Comparison of ENCODE assay signal across 8 mouse cellular contexts in genomic region chr17:48409380-48410298, GRCm38 (mm10). TPM values are rescaled to one million over a fixed set of nuclear protein-coding genes. Genes with fewer than 3 reads are reported as not detected.
A peak's percentile ranks its signal among the peaks of the same experiment; 100 is the strongest.
DNase-seq lines count a peak whose midpoint lies in the region; ATAC-seq and TF ChIP-seq lines count a peak whose summit lies in the region.

Gene Nfya (minus strand): TSS chr17:48409906.
Gene Oard1 (plus strand): TSS chr17:48410014.

- no peak for TF ChIP-seq CTCF in gastrocnemius, adult 2 months (IDR thresholded peaks at IDR 0.05)
- no peak for TF ChIP-seq CTCF in hindbrain, postnatal 0 days (IDR thresholded peaks at IDR 0.05; ENCODE audit: low read depth)
- TF ChIP-seq CTCF in left cerebral cortex, adult 2 months (IDR thresholded peaks at IDR 0.05) = no peak

- no peaks in the 10 kb centered on the region for H3K27me3 ChIP-seq in hindbrain, postnatal 0 days (ENCODE audit: insufficient read depth, low read length)

- 0 out of 2 replicates have a peak, but pooled peaks cover 20% of the 10 kb centered on the region for H3K4me1 ChIP-seq in hindbrain, postnatal 0 days (ENCODE audit: insufficient read depth, low read length)

- ATAC-seq in common myeloid progenitor, adult 5-6 weeks (replicated peaks; ENCODE audit: low read depth, poor library complexity, severe bottlenecking) = peak; percentile 73
- ATAC-seq in hindbrain, postnatal 0 days = peak; percentile 96
- ATAC-seq in megakaryocyte, adult 5-6 weeks (ENCODE audit: poor library complexity, severe bottlenecking) = peak; percentile 74

- DNase-seq in ZHBTc4 (ENCODE audit: low read depth, low spot score) = peak; percentile 100
- DNase-seq in gastrocnemius, adult 2 months = peak; percentile 100
- DNase-seq in hindbrain, postnatal 0 days (ENCODE audit: low spot score) = peak; percentile 100
- DNase-seq in left cerebral cortex, adult 2 months (ENCODE audit: extremely low spot score in 1 of 2, low spot score in 2 of 2) = peak; percentile 100
- peak; percentile 99 to 100 for DNase-seq in right cerebral cortex, adult 2 months (ENCODE audit: low spot score in 2 of 2)
- peak; percentile 100 for DNase-seq in urinary bladder, postnatal 14 days (ENCODE audit: low spot score)

- H3K9ac ChIP-seq in hindbrain, postnatal 0 days (replicated peaks; ENCODE audit: low read length) = peak within 1 kb of the TSS; percentile 93

- H3K27ac ChIP-seq in gastrocnemius, adult 2 months = peak within 1 kb of the TSS; percentile 98
- peak within 1 kb of the TSS; percentile 98 for H3K27ac ChIP-seq in hindbrain, postnatal 0 days
- peak within 1 kb of the TSS; percentile 99 for H3K27ac ChIP-seq in left cerebral cortex, adult 2 months

- H3K4me2 ChIP-seq in hindbrain, postnatal 0 days (ENCODE audit: low read depth, low read length) = peak within 1 kb of the TSS; percentile 78

- intact Hi-C loops in gastrocnemius, adult 2 months (cut with DNase I) = no loop called here
- intact Hi-C loops in left cerebral cortex, adult 2 months (cut with DNase I) = loop anchor here (2.0 to 10.0 kb wide), 4 partner anchors 73 to 1485 kb away; no protein-coding TSS in a partner anchor

- H3K4me3 ChIP-seq in gastrocnemius, adult 2 months = peak within 1 kb of the TSS; percentile 85
- H3K4me3 ChIP-seq in hindbrain, postnatal 0 days (ENCODE audit: low read length) = peak within 1 kb of the TSS; percentile 68
- H3K4me3 ChIP-seq in left cerebral cortex, adult 2 months = peak within 1 kb of the TSS; percentile 82

- WGBS in hindbrain, postnatal 0 days = under 1% methylated on average over 82 of the region's 84 CpGs

- H3K9me3 ChIP-seq in hindbrain, postnatal 0 days (ENCODE audit: low read length) = no peaks in the 10 kb centered on the region

- no peaks in the 10 kb centered on the region for H3K36me3 ChIP-seq in hindbrain, postnatal 0 days (ENCODE audit: insufficient read depth, low read length)

RNA-seq across cellular contexts. Expression of gene Nfya, which starts in this region (rescaled TPM):
- total RNA-seq in common myeloid progenitor, adult 5-6 weeks (2017) = 77.6 and 92.6 TPM in 2 replicates
- total RNA-seq in gastrocnemius, adult 2 months (2021) = 1 to 10 TPM; 6.1 to 9.4 TPM
- 29.0 and 39.7 TPM in 2 replicates for total RNA-seq in hindbrain, postnatal 0 days (2014; rRNA removed)
- polyA plus RNA-seq in hindbrain, postnatal 0 days (2015; fragmentation: Nextera tagmentation; extraction: Ambion mirVana) = 3.5 and 5.0 TPM in 2 replicates
- 10 to 100 TPM; 24.3 to 24.9 TPM for total RNA-seq in left cerebral cortex, adult 2 months (2021)
- total RNA-seq in megakaryocyte, adult 5-6 weeks (2015) = 83.3 and 85.2 TPM in 2 replicates
- 32.8 and 47.1 TPM in 2 replicates for total RNA-seq in megakaryocyte, adult 5-6 weeks (2017)

RNA-seq across cellular contexts. Expression of gene Oard1, which starts in this region (rescaled TPM):
- total RNA-seq in common myeloid progenitor, adult 5-6 weeks (2017) = 58.8 and 59.1 TPM in 2 replicates
- 10 to 100 TPM; 11.1 to 12.4 TPM for total RNA-seq in gastrocnemius, adult 2 months (2021)
- total RNA-seq in hindbrain, postnatal 0 days (2014; rRNA removed) = 9.9 and 10.2 TPM in 2 replicates
- polyA plus RNA-seq in hindbrain, postnatal 0 days (2015; fragmentation: Nextera tagmentation; extraction: Ambion mirVana) = 34.4 and 36.7 TPM in 2 replicates
- total RNA-seq in left cerebral cortex, adult 2 months (2021) = 10 to 100 TPM; 10.0 to 10.4 TPM
- total RNA-seq in megakaryocyte, adult 5-6 weeks (2015) = 40.3 and 42.5 TPM in 2 replicates
- total RNA-seq in megakaryocyte, adult 5-6 weeks (2017) = 52.8 and 53.3 TPM in 2 replicates

Comparison
In these comparisons a context has a peak if more than half of its experiments do, and no peak if none do; other contexts are left out.
1. Peak in every context shown above with its lines: DNase-seq, ATAC-seq, H3K4me3 ChIP-seq and H3K27ac ChIP-seq.